Mouse (Mus musculus): ENCODE measurements at regions not wholly inside any gene's neighbourhood (a gene's known extent, or its start where the extent isn't known, plus 50 kb on each side); places are given as distances from the start of the nearest gene placed in this dataset.

- Histone ChIP-seq H3K36me3 (ENCODE audit: control insufficient read depth, insufficient read depth, low read length) (no peaks in the 10 kb centered on the region), H3K4me3 (ENCODE audit: low read length) (no peak overlapping the region), H3K9me3 (ENCODE audit: control insufficient read depth, low read length) (no peaks in the 10 kb centered on the region), H3K27ac (ENCODE audit: low read length) (no peak overlapping the region), H3K27me3 (replicated peaks; ENCODE audit: control insufficient read depth, insufficient read depth, low read length) (no peaks in the 10 kb centered on the region), H3K9ac (ENCODE audit: low read depth, low read length) (no peak overlapping the region), H3K4me1 (ENCODE audit: control insufficient read depth, insufficient read depth, low read length) (peaks cover 5% of the 10 kb centered on the region), H3K4me2 (ENCODE audit: low read depth, low read length) (peak overlapping the region; percentile 16)
- peak; percentile 67 for ATAC-seq
- WGBS: 14% methylated on average over 15 of the region's 15 CpGs
These were observed 159.2 kb downstream of the Qrsl1 start for GRCm38 (mm10) chr10:43742085-43743054.

DNA sequence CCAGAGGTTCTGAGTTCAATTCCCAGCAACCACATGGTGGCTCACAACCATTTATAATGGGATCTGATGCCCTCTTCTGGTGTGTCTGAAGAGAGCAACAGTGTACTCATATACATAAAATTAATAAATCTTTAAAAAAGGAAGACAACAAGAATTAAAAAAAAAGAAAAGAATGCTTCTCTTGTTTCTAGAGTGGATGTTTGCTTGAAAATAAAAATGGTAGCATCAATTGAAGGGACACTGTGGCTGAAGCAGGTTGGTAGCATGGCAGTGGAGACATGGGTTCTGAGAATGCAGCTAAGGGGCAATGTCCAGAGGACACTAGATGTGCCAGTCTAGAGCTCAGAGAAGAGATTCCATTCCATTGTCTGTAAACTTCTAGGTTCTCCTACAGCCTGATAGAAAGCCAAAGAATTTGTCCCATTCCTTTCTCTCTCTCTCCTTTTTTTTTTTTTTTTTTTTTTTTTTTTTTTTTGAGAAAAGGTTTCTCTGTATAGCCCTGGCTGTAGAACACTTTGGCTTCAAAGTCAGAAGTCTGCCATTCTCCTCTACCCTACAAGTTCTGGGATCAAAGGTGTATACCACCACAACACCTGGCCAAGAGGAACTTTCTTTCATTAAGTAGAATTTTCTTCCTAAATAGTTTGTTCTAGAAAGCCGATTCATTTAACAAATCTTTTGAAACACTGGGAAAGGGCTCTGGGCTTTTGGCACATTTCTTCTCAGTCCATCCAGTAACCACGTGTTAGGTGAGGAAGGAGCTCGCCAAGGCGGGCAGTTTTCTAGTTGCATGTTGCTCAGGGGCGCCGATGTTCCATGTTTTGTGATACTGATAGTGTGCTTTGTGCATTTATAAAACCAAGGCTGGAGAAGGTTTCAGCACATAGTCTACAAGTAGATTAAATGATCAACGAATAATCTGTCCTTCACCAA lies 158.1 kb downstream of the Qrsl1 start:
- 92% methylated on average over 7 of the region's 7 CpGs for WGBS
- Histone ChIP-seq H3K9ac (ENCODE audit: low read depth, low read length) (no peak overlapping the region), H3K27me3 (replicated peaks; ENCODE audit: control insufficient read depth, insufficient read depth, low read length) (no peaks in the 10 kb centered on the region), H3K36me3 (ENCODE audit: control insufficient read depth, insufficient read depth, low read length) (no peaks in the 10 kb centered on the region), H3K9me3 (ENCODE audit: control insufficient read depth, low read length) (no peaks in the 10 kb centered on the region), H3K4me3 (ENCODE audit: low read length) (no peak overlapping the region), H3K27ac (ENCODE audit: low read length) (no peak overlapping the region), H3K4me1 (ENCODE audit: control insufficient read depth, insufficient read depth, low read length) (peaks cover 5% of the 10 kb centered on the region), H3K4me2 (ENCODE audit: low read depth, low read length) (no peak overlapping the region)
- ATAC-seq: no peak

- Histone ChIP-seq H3K36me3 (ENCODE audit: control insufficient read depth, insufficient read depth, low read length) (no peaks in the 10 kb centered on the region), H3K9ac (ENCODE audit: low read depth, low read length) (no peak overlapping the region), H3K27me3 (replicated peaks; ENCODE audit: control insufficient read depth, insufficient read depth, low read length) (no peaks in the 10 kb centered on the region), H3K4me2 (ENCODE audit: low read depth, low read length) (no peak overlapping the region), H3K9me3 (ENCODE audit: control insufficient read depth, low read length) (no peaks in the 10 kb centered on the region), H3K27ac (ENCODE audit: low read length) (no peak overlapping the region), H3K4me3 (ENCODE audit: low read length) (no peak overlapping the region), H3K4me1 (ENCODE audit: control insufficient read depth, insufficient read depth, low read length) (no peaks in the 10 kb centered on the region)
- 68% methylated on average over 8 of the region's 8 CpGs for WGBS
- ATAC-seq: no peak
These were observed 155.5 kb downstream of the Qrsl1 start for GRCm38 (mm10) chr10:43745931-43746630.

DNA sequence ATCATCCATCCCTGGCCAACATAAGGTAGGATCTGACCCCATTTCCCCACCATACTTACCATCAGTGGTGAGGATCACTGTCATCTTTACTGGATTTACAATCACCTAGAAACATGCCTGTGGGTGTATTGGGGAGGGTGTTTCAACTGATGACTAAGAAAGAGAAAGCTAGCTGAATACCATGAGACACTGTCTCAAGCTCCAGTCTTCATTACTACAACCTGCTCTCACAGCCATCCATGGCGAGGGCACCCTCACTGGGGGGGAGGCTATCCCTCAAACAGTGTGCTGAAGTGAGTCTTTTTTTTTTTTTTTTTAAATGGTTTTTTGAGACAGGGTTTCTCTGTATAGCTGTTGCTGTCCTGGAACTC lies 154.9 kb downstream of the Qrsl1 start:
- no peak overlapping the region for H3K4me3 ChIP-seq (ENCODE audit: low read length)
- ATAC-seq: no peak
- H3K27ac ChIP-seq (ENCODE audit: low read length): no peak overlapping the region
- no peaks in the 10 kb centered on the region for H3K4me1 ChIP-seq (ENCODE audit: control insufficient read depth, insufficient read depth, low read length)
- 92% methylated on average over 1 of the region's 1 CpGs for WGBS
- no peaks in the 10 kb centered on the region for H3K27me3 ChIP-seq (replicated peaks; ENCODE audit: control insufficient read depth, insufficient read depth, low read length)
- H3K4me2 ChIP-seq (ENCODE audit: low read depth, low read length): no peak overlapping the region
- H3K36me3 ChIP-seq (ENCODE audit: control insufficient read depth, insufficient read depth, low read length): no peaks in the 10 kb centered on the region
- H3K9ac ChIP-seq (ENCODE audit: low read depth, low read length): no peak overlapping the region
- no peaks in the 10 kb centered on the region for H3K9me3 ChIP-seq (ENCODE audit: control insufficient read depth, low read length)

- Histone ChIP-seq H3K4me2 (ENCODE audit: low read depth, low read length) (no peak overlapping the region), H3K9me3 (ENCODE audit: control insufficient read depth, low read length) (no peaks in the 10 kb centered on the region), H3K4me1 (ENCODE audit: control insufficient read depth, insufficient read depth, low read length) (no peaks in the 10 kb centered on the region), H3K27me3 (replicated peaks; ENCODE audit: control insufficient read depth, insufficient read depth, low read length) (no peaks in the 10 kb centered on the region), H3K9ac (ENCODE audit: low read depth, low read length) (no peak overlapping the region), H3K27ac (ENCODE audit: low read length) (no peak overlapping the region), H3K4me3 (ENCODE audit: low read length) (no peak overlapping the region), H3K36me3 (ENCODE audit: control insufficient read depth, insufficient read depth, low read length) (no peaks in the 10 kb centered on the region)
- ATAC-seq: no peak
- 87% methylated on average over 4 of the region's 4 CpGs for WGBS
These were observed 154.0 kb downstream of the Qrsl1 start for GRCm38 (mm10) chr10:43747541-43747940.

DNA sequence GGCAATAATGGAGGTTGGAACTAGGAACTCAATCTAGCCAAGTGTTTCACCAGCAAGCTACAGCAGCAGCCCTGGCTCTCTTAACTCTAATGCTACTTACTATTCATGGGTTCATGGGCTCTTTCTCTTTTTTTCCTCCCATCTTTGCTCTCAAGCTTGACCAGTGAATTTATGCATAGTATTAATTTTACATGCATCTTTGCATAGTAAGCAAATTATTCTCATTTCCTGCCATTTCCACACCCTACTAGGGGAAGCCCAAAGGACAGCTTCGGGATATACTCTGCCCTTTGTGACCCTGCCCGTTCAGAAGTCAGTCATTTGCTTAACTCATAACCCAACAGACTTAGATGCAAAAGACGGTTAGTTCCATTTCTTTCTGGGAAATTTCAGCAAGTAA lies 153.2 kb downstream of the Qrsl1 start:
- Histone ChIP-seq H3K9ac (ENCODE audit: low read depth, low read length) (no peak overlapping the region), H3K27ac (ENCODE audit: low read length) (no peak overlapping the region), H3K36me3 (ENCODE audit: control insufficient read depth, insufficient read depth, low read length) (no peaks in the 10 kb centered on the region), H3K9me3 (ENCODE audit: control insufficient read depth, low read length) (no peaks in the 10 kb centered on the region), H3K4me3 (ENCODE audit: low read length) (no peak overlapping the region), H3K4me1 (ENCODE audit: control insufficient read depth, insufficient read depth, low read length) (no peaks in the 10 kb centered on the region), H3K4me2 (ENCODE audit: low read depth, low read length) (no peak overlapping the region), H3K27me3 (replicated peaks; ENCODE audit: control insufficient read depth, insufficient read depth, low read length) (no peaks in the 10 kb centered on the region)
- WGBS: 81% methylated on average over 3 of the region's 3 CpGs
- no peak for ATAC-seq

- WGBS: 93% methylated on average over 4 of the region's 4 CpGs
- Histone ChIP-seq H3K36me3 (ENCODE audit: control insufficient read depth, insufficient read depth, low read length) (no peaks in the 10 kb centered on the region), H3K9me3 (ENCODE audit: control insufficient read depth, low read length) (no peaks in the 10 kb centered on the region), H3K9ac (ENCODE audit: low read depth, low read length) (no peak overlapping the region), H3K27ac (ENCODE audit: low read length) (no peak overlapping the region), H3K4me3 (ENCODE audit: low read length) (no peak overlapping the region), H3K27me3 (replicated peaks; ENCODE audit: control insufficient read depth, insufficient read depth, low read length) (no peaks in the 10 kb centered on the region), H3K4me1 (ENCODE audit: control insufficient read depth, insufficient read depth, low read length) (no peaks in the 10 kb centered on the region), H3K4me2 (ENCODE audit: low read depth, low read length) (no peak overlapping the region)
- ATAC-seq: no peak
These were observed 151.9 kb downstream of the Qrsl1 start for GRCm38 (mm10) chr10:43749496-43750110.

- WGBS: 85% methylated on average over 6 of the region's 6 CpGs
- H3K27ac ChIP-seq (ENCODE audit: low read length): no peak overlapping the region
- H3K9ac ChIP-seq (ENCODE audit: low read depth, low read length): no peak overlapping the region
- H3K36me3 ChIP-seq (ENCODE audit: control insufficient read depth, insufficient read depth, low read length): no peaks in the 10 kb centered on the region
- no peak for ATAC-seq
- H3K4me2 ChIP-seq (ENCODE audit: low read depth, low read length): no peak overlapping the region
- no peaks in the 10 kb centered on the region for H3K27me3 ChIP-seq (replicated peaks; ENCODE audit: control insufficient read depth, insufficient read depth, low read length)
- no peak overlapping the region for H3K4me3 ChIP-seq (ENCODE audit: low read length)
- no peaks in the 10 kb centered on the region for H3K9me3 ChIP-seq (ENCODE audit: control insufficient read depth, low read length)
- no peaks in the 10 kb centered on the region for H3K4me1 ChIP-seq (ENCODE audit: control insufficient read depth, insufficient read depth, low read length)
These were observed 151.1 kb downstream of the Qrsl1 start for GRCm38 (mm10) chr10:43750401-43750800.
